Mouse (Mus musculus) bone marrow, adult 2 months (tissue): Measurements from ENCODE around the gene Rabggtb.

Experiments
- CTCF ChIP-seq: fragments of 200-500 bp; IDR thresholded peaks from 2 replicates; pipeline ENCODE4 v1.5.1; 2011; ENCODE audit warnings: low read length, control low read depth; ENCODE audit not compliant: control insufficient read depth, insufficient read depth
- POLR2A ChIP-seq: fragments of 200-500 bp; IDR thresholded peaks from 2 replicates; pipeline ENCODE4 v1.6.1; 2011; ENCODE audit warnings: low read depth, mild to moderate bottlenecking, control low read depth, low read length, borderline replicate concordance; ENCODE audit not compliant: control insufficient read depth

DNA sequence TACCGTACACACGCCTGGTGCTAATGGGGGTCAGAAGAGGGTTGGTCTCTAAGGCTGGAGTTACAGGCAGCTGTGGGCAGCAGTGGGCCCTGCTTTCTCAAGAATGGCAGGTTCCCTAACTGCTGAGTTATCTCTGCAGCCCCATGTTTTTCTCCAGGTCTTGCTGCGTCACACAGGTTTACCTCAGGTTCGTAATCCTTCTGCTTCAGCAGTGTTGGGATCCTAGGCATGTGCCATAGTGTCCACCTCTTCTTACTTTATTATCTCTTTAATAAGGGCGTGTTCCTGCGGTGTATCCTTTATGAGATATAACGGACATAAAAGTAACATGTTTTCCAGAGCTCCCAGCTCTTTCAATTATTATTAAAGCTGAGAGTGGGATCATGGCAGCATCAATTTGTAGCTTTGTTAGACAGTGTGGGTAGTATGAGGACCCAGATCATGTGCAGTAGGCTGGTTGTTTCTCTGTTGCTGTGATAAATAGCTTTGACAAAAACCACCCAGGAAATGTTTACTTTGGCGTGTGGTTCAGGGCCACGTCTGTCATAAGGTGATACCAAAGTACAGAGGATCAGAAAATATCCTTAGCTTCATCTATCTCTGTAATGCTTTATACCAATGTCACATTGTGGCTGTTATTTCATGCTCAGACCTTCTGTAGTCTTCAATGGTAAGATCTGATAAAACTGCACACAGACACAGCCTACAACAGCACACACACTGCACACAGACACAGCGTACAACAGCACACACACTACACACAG lies 8.5 kb upstream of the Rabggtb start:
- no peak for TF ChIP-seq POLR2A
- no peak for TF ChIP-seq CTCF
